1 mouse cellular context compared by ENCODE assay signal in the genomic region with DNA sequence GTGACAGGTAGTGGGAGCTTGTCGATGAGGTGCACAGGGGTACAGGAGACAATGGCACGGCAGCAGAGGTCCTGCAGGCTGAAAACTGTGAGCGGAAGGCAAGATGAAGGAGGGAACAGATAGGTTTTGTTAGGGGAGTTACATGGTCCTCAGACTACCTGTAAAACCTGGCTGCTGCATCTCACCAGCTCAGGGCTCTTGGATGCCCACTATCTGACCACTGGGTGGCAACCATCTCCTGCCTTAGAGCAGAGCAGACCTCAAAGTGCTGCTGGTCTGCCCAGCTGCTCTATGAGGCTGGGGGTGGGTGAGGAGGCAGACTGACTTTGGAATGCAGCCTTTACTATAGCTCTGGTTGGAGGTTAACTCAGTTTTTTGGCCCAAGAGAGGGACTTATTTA.
TF ChIP-seq lines count a peak whose summit lies in the region.

No protein-coding gene starts in this region.

TF ChIP-seq in MEL, 35 proteins besides CTCF, POLR2A, EP300 and RAD21:
- TF ChIP-seq ZC3H11A (IDR thresholded peaks at IDR 0.05; ENCODE audit: low read depth, low read length), result no peak
